Comparison of ENCODE assay signal across 20 mouse cellular contexts in genomic region chr12:81994911-81995667, GRCm38 (mm10).
DNase-seq lines count a peak whose midpoint lies in the region; ATAC-seq and TF ChIP-seq lines count a peak whose summit lies in the region.
"Had no signal": no experiment of that assay in that cellular context is flagged by ENCODE, and none has a peak within 500 bp of the region (broad histone marks: within the 10 kb centered on the region; RNA-seq: fewer than 3 reads in every experiment).

No protein-coding gene starts in this region.

- peaks cover 5% of the 10 kb centered on the region for H3K36me3 ChIP-seq in embryonic facial prominence, embryonic 11.5 days (replicated peaks; ENCODE audit: control insufficient read depth, insufficient read depth, low read depth, low read length)
- peaks cover 68% of the 10 kb centered on the region for H3K36me3 ChIP-seq in embryonic facial prominence, embryonic 10.5 days (replicated peaks)
- peaks cover 41% of the 10 kb centered on the region for H3K36me3 ChIP-seq in hindbrain, postnatal 0 days (ENCODE audit: insufficient read depth, low read length)
- peaks cover 30% of the 10 kb centered on the region for H3K36me3 ChIP-seq in hindbrain, embryonic 16.5 days (ENCODE audit: control insufficient read depth, insufficient read depth, low read length)
- peaks cover 41% of the 10 kb centered on the region for H3K36me3 ChIP-seq in E14TG2a.4 (ENCODE audit: insufficient read depth, low read length)

- no peaks in the 10 kb centered on the region for H3K4me1 ChIP-seq in embryonic facial prominence, embryonic 11.5 days (ENCODE audit: control insufficient read depth, insufficient read depth, low read length)
- no peaks in the 10 kb centered on the region for H3K4me1 ChIP-seq in embryonic facial prominence, embryonic 10.5 days
- no peaks in the 10 kb centered on the region for H3K4me1 ChIP-seq in hindbrain, postnatal 0 days (ENCODE audit: insufficient read depth, low read length)
- no peaks in the 10 kb centered on the region for H3K4me1 ChIP-seq in hindbrain, embryonic 16.5 days (ENCODE audit: control insufficient read depth, insufficient read depth, low read depth, low read length)
- peaks cover 44% of the 10 kb centered on the region for H3K4me1 ChIP-seq in E14TG2a.4 (replicated peaks; ENCODE audit: low read depth, low read length)
- H3K4me1 ChIP-seq: forebrain, embryonic 12.5 days; limb, embryonic 10.5 days; liver, embryonic 12.5 days had no signal

- H3K27ac ChIP-seq in embryonic facial prominence, embryonic 11.5 days (replicated peaks; ENCODE audit: low read depth, low read length) = no peak overlapping the region
- no peak overlapping the region for H3K27ac ChIP-seq in embryonic facial prominence, embryonic 10.5 days (replicated peaks)
- no peak overlapping the region for H3K27ac ChIP-seq in hindbrain, postnatal 0 days
- no peak overlapping the region for H3K27ac ChIP-seq in hindbrain, embryonic 16.5 days (ENCODE audit: low read depth, low read length)
- H3K27ac ChIP-seq: forebrain, embryonic 12.5 days; heart, adult 2 months; limb, embryonic 10.5 days; liver, embryonic 12.5 days had no signal

- no peaks in the 10 kb centered on the region for H3K27me3 ChIP-seq in embryonic facial prominence, embryonic 11.5 days (ENCODE audit: control insufficient read depth, insufficient read depth, low read length)
- H3K27me3 ChIP-seq in embryonic facial prominence, embryonic 10.5 days (replicated peaks; ENCODE audit: low read depth, poor library complexity, severe bottlenecking) = no peaks in the 10 kb centered on the region
- H3K27me3 ChIP-seq in hindbrain, postnatal 0 days (ENCODE audit: insufficient read depth, low read length) = no peaks in the 10 kb centered on the region
- no peaks in the 10 kb centered on the region for H3K27me3 ChIP-seq in hindbrain, embryonic 16.5 days (replicated peaks; ENCODE audit: control insufficient read depth, insufficient read depth, low read length)
- peaks cover 61% of the 10 kb centered on the region for H3K27me3 ChIP-seq in E14TG2a.4 (ENCODE audit: insufficient read depth, low read length)
- H3K27me3 ChIP-seq: forebrain, embryonic 12.5 days; liver, embryonic 12.5 days; Patski had no signal

- no peaks in the 10 kb centered on the region for H3K9me3 ChIP-seq in embryonic facial prominence, embryonic 11.5 days (replicated peaks; ENCODE audit: control insufficient read depth, low read length)
- H3K9me3 ChIP-seq in embryonic facial prominence, embryonic 10.5 days = no peaks in the 10 kb centered on the region
- H3K9me3 ChIP-seq in hindbrain, postnatal 0 days (ENCODE audit: low read length) = no peaks in the 10 kb centered on the region
- H3K9me3 ChIP-seq in hindbrain, embryonic 16.5 days (ENCODE audit: control insufficient read depth, low read length) = no peaks in the 10 kb centered on the region
- H3K9me3 ChIP-seq in E14TG2a.4 (ENCODE audit: low read length) = no peaks in the 10 kb centered on the region
- H3K9me3 ChIP-seq: forebrain, embryonic 12.5 days; limb, embryonic 10.5 days; liver, embryonic 12.5 days had no signal

- WGBS in embryonic facial prominence, embryonic 11.5 days = 92% methylated on average over 20 of the region's 20 CpGs
- WGBS in embryonic facial prominence, embryonic 10.5 days = 95% methylated on average over 20 of the region's 20 CpGs
- 85% methylated on average over 20 of the region's 20 CpGs for WGBS in hindbrain, postnatal 0 days
- 90% methylated on average over 20 of the region's 20 CpGs for WGBS in hindbrain, embryonic 16.5 days

- no peak for DNase-seq in embryonic facial prominence, embryonic 11.5 days (ENCODE audit: low spot score)
- no peak for DNase-seq in embryonic facial prominence, embryonic 10.5 days (ENCODE audit: low spot score)
- no peak for DNase-seq in hindbrain, postnatal 0 days (ENCODE audit: low spot score)
- DNase-seq in cerebellum, postnatal 14 days = peak; percentile 43 to 52
- DNase-seq in urinary bladder, adult 2 months (ENCODE audit: low spot score) = no peak
- no peak for DNase-seq in urinary bladder, postnatal 10 days (ENCODE audit: low spot score)
- DNase-seq: adrenal gland, adult 8-10 months; gastrocnemius, postnatal 14 days; heart, adult 2 months; kidney, postnatal 4 days; layer of hippocampus, adult 9-11 months; lung, adult 2 months; retina, postnatal 1 day; thymus, postnatal 25 days had no signal

- H3K4me2 ChIP-seq in embryonic facial prominence, embryonic 11.5 days (ENCODE audit: low read depth, low read length) = no peak overlapping the region
- no peak overlapping the region for H3K4me2 ChIP-seq in hindbrain, postnatal 0 days (ENCODE audit: low read depth, low read length)
- no peak overlapping the region for H3K4me2 ChIP-seq in hindbrain, embryonic 16.5 days (ENCODE audit: low read length)
- H3K4me2 ChIP-seq: forebrain, embryonic 12.5 days; liver, embryonic 12.5 days had no signal

- no peak overlapping the region for H3K4me3 ChIP-seq in embryonic facial prominence, embryonic 11.5 days (ENCODE audit: low read depth, low read length)
- H3K4me3 ChIP-seq in embryonic facial prominence, embryonic 10.5 days = no peak overlapping the region
- no peak overlapping the region for H3K4me3 ChIP-seq in hindbrain, postnatal 0 days (ENCODE audit: low read length)
- no peak overlapping the region for H3K4me3 ChIP-seq in hindbrain, embryonic 16.5 days (ENCODE audit: low read length)
- H3K4me3 ChIP-seq in E14TG2a.4 (replicated peaks; ENCODE audit: low read length) = peak overlapping the region; percentile 43
- H3K4me3 ChIP-seq: forebrain, embryonic 12.5 days; heart, adult 2 months; limb, embryonic 10.5 days; liver, embryonic 12.5 days had no signal

- TF ChIP-seq CTCF in hindbrain, postnatal 0 days (IDR thresholded peaks at IDR 0.05; ENCODE audit: low read depth) = no peak
- no peak for TF ChIP-seq CTCF in E14TG2a.4 (conservative IDR thresholded peaks at IDR 0.05; ENCODE audit: low read length)

- no peak for ATAC-seq in embryonic facial prominence, embryonic 11.5 days (replicated peaks; ENCODE audit: insufficient number of reproducible peaks, low FRiP score, low TSS enrichment, low read depth)
- ATAC-seq in hindbrain, postnatal 0 days = 0 out of 2 replicates have a peak, but pooled peaks have one; percentile 32
- ATAC-seq in hindbrain, embryonic 16.5 days = no peak
- ATAC-seq: liver, embryonic 12.5 days; Patski had no signal

- H3K9ac ChIP-seq in embryonic facial prominence, embryonic 11.5 days (replicated peaks; ENCODE audit: low read length) = 0 out of 2 replicates have a peak overlapping the region, but pooled peaks have one; percentile 22
- H3K9ac ChIP-seq in hindbrain, postnatal 0 days (replicated peaks; ENCODE audit: low read length) = no peak overlapping the region
- H3K9ac ChIP-seq in hindbrain, embryonic 16.5 days (ENCODE audit: low read depth, low read length) = no peak overlapping the region
- H3K9ac ChIP-seq: forebrain, embryonic 12.5 days; liver, embryonic 12.5 days had no signal

Comparison
In these comparisons a context has a peak if more than half of its experiments do, and no peak if none do; other contexts are left out.
1. DNase-seq: peak in cerebellum, postnatal 14 days (2 of 2); none in embryonic facial prominence, embryonic 11.5 days (single experiment), embryonic facial prominence, embryonic 10.5 days (single experiment), hindbrain, postnatal 0 days (single experiment), urinary bladder, adult 2 months (single experiment) and urinary bladder, postnatal 10 days (single experiment).